Mouse (Mus musculus): ENCODE measurements around the gene Cpeb2. TPM values are rescaled to one million over a fixed set of nuclear protein-coding genes. Genes with fewer than 3 reads are reported as not detected.
A peak's percentile ranks its signal among the peaks of the same experiment; 100 is the strongest.

Cpeb2 gene
- total and polyA plus RNA-seq, 2 experiments from 2014 or later: 5.8 to 10.7 TPM

DNA sequence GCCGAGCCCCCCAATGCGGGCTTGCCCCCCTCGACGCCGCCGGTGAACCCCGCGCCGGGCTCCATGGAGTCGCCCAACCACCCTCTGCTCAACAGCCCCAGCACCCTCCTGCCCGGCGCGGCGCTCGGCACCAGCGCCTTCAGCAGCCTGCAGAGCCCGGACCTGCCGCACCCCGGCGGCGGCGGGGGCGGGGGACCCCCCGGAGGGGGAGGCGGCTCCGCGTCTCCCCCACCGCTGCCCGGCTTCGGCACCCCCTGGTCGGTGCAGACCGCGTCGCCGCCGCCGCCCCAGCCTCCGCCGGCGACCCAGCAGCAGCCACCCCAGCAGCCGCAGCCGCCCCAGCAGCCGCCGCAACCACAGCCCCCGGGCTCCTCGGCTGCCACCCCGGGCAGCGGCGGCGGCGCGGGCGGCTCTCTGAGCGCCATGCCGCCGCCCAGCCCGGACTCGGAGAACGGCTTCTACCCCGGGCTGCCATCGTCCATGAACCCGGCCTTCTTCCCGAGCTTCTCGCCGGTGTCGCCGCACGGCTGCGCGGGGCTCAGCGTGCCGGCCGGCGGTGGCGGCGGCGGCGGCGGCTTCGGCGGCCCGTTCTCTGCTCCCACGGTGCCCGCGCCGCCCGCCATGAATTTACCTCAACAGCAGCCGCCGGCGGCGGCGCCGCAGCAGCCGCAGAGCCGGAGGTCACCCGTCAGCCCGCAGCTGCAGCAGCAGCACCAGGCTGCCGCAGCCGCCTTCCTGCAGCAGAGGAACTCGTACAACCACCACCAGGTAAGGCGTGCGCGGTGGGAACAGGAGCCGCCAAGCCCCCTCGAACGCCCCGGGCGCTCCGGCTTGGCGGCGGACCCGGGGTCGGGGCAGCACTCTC is 1.6 kb downstream of the Cpeb2 start:
- TF ChIP-seq CTCF (IDR thresholded peaks at IDR 0.05; ENCODE audit: low read depth) (no peak), EP300 (IDR thresholded peaks at IDR 0.05; ENCODE audit: low read depth) (no peak)
- H3K27me3 ChIP-seq (ENCODE audit: control insufficient read depth, insufficient read depth, low read length): no peaks in the 10 kb centered on the region
- H3K9ac ChIP-seq (replicated peaks; ENCODE audit: low read depth, low read length): peak overlapping the region; percentile 94
- H3K27ac ChIP-seq (ENCODE audit: low read depth): peak overlapping the region; percentile 99
- peak; percentile 6; the same call in 1 of the 2 replicates for ATAC-seq (ENCODE audit: insufficient read depth, low read depth)
- peak; percentile 42 for DNase-seq (ENCODE audit: low spot score)
- under 1% methylated on average over 74 of the region's 113 CpGs for WGBS
- H3K4me2 ChIP-seq (ENCODE audit: low read depth, low read length): peak overlapping the region; percentile 65
- no peaks in the 10 kb centered on the region for H3K36me3 ChIP-seq (replicated peaks; ENCODE audit: control insufficient read depth, insufficient read depth, low read length)
- peak overlapping the region; percentile 72 for H3K4me3 ChIP-seq (ENCODE audit: low read depth, low read length)
- H3K9me3 ChIP-seq (replicated peaks; ENCODE audit: control insufficient read depth, low read length): no peaks in the 10 kb centered on the region
- H3K4me1 ChIP-seq (ENCODE audit: control insufficient read depth, insufficient read depth): peaks cover 3% of the 10 kb centered on the region; the same call in 1 of the 2 replicates

DNA sequence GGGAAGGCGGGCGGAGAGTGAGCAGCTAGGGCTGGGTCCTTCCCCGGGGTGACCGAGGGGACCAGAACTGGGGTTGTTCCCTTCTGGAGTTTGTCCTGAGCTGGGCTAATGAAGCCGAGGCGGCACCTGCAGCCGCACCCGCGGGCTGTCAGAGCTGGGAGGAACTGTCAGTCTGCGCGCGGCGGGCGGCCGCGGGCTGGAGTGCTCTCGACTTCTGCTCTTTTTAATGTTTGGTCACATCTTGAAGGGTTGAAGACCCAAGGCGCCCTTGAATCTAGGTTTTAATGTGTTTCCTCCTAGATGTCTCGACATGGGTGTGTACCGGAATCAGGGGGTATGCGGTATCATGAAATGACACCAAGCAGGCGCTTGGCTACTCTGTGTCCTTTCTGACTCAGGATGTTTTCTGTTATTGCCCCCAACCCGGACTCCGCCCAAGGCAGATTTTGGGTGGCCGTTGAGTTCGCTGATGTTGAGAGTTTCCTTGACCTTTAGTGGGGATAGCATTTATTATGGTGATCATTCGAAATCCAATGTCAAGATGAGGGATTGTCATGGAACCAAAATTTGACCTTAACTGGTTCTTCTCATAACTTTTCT is 2.3 kb downstream of the Cpeb2 start:
- H3K9me3 ChIP-seq (replicated peaks; ENCODE audit: control insufficient read depth, low read length): no peaks in the 10 kb centered on the region
- no peak for ATAC-seq (ENCODE audit: insufficient read depth, low read depth)
- peak overlapping the region; percentile 65 for H3K4me2 ChIP-seq (ENCODE audit: low read depth, low read length)
- no peaks in the 10 kb centered on the region for H3K36me3 ChIP-seq (replicated peaks; ENCODE audit: control insufficient read depth, insufficient read depth, low read length)
- no peaks in the 10 kb centered on the region for H3K27me3 ChIP-seq (ENCODE audit: control insufficient read depth, insufficient read depth, low read length)
- no peak for DNase-seq (ENCODE audit: low spot score)
- H3K4me1 ChIP-seq (ENCODE audit: control insufficient read depth, insufficient read depth): peaks cover 3% of the 10 kb centered on the region; the same call in 1 of the 2 replicates
- 1% methylated on average over 27 of the region's 27 CpGs for WGBS
- H3K4me3 ChIP-seq (ENCODE audit: low read depth, low read length): peak overlapping the region; percentile 72
- peak overlapping the region; percentile 94 for H3K9ac ChIP-seq (replicated peaks; ENCODE audit: low read depth, low read length)
- H3K27ac ChIP-seq (ENCODE audit: low read depth): peak overlapping the region; percentile 99
- no peak for TF ChIP-seq EP300 (IDR thresholded peaks at IDR 0.05; ENCODE audit: low read depth)
- no peak for TF ChIP-seq CTCF (IDR thresholded peaks at IDR 0.05; ENCODE audit: low read depth)

DNA sequence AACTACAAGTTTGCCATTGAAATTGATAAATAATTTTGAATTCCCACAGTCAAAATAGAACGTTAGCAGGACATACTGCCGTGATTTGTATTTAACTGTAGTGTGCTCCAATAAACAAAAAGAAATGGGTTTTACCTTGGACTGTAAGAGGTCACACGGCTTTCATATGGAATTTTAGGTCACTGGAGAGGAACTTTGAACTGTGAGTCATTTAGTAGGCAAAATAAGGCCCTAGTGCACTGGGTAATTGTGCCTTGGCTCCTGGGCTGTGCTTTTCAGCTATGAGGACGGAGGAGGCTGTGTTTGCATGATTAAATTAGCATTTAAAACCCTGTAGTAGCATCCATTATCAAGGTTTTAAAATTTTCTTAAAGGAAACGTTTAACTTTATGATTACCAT is 3.0 kb downstream of the Cpeb2 start:
- Histone ChIP-seq H3K4me3 (ENCODE audit: low read depth, low read length) (peak overlapping the region; percentile 72), H3K9ac (replicated peaks; ENCODE audit: low read depth, low read length) (peak overlapping the region; percentile 94), H3K27me3 (ENCODE audit: control insufficient read depth, insufficient read depth, low read length) (no peaks in the 10 kb centered on the region), H3K36me3 (replicated peaks; ENCODE audit: control insufficient read depth, insufficient read depth, low read length) (no peaks in the 10 kb centered on the region), H3K4me2 (ENCODE audit: low read depth, low read length) (peak overlapping the region; percentile 65), H3K9me3 (replicated peaks; ENCODE audit: control insufficient read depth, low read length) (no peaks in the 10 kb centered on the region), H3K4me1 (ENCODE audit: control insufficient read depth, insufficient read depth) (peaks cover 3% of the 10 kb centered on the region; the same call in 1 of the 2 replicates), H3K27ac (ENCODE audit: low read depth) (peak overlapping the region; percentile 99)
- no peak for TF ChIP-seq CTCF (IDR thresholded peaks at IDR 0.05; ENCODE audit: low read depth)
- no peak for TF ChIP-seq EP300 (IDR thresholded peaks at IDR 0.05; ENCODE audit: low read depth)
- WGBS: 18% methylated on average over 5 of the region's 5 CpGs
- ATAC-seq (ENCODE audit: insufficient read depth, low read depth) (no peak), DNase-seq (ENCODE audit: low spot score) (no peak)

DNA sequence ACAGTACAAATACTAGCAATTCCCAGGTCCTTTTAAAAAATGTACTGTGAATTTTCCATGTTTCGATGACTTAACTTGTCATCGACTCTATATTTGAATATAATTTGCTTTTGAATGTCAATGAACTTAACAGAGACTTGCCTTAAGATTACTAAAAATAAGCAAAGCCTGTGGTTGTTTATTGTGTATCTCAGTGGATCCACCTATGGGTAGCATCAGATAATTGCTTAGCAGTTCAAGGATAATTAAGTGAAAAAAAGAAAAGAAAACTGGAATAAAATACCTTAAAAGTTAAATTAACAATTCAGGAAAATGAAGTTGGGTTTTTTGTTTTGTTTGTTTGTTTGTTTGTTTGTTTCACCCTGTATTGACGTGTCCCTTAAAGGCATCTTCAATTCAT is 3.5 kb downstream of the Cpeb2 start:
- Histone ChIP-seq H3K27me3 (ENCODE audit: control insufficient read depth, insufficient read depth, low read length) (no peaks in the 10 kb centered on the region), H3K36me3 (replicated peaks; ENCODE audit: control insufficient read depth, insufficient read depth, low read length) (0 out of 2 replicates have a peak, but pooled peaks cover 1% of the 10 kb centered on the region), H3K4me2 (ENCODE audit: low read depth, low read length) (peak overlapping the region; percentile 65), H3K4me1 (ENCODE audit: control insufficient read depth, insufficient read depth) (peaks cover 3% of the 10 kb centered on the region; the same call in 1 of the 2 replicates), H3K9me3 (replicated peaks; ENCODE audit: control insufficient read depth, low read length) (no peaks in the 10 kb centered on the region), H3K27ac (ENCODE audit: low read depth) (no peak overlapping the region), H3K9ac (replicated peaks; ENCODE audit: low read depth, low read length) (no peak overlapping the region), H3K4me3 (ENCODE audit: low read depth, low read length) (peak overlapping the region; percentile 72)
- TF ChIP-seq CTCF (IDR thresholded peaks at IDR 0.05; ENCODE audit: low read depth) (peak; percentile 38), EP300 (IDR thresholded peaks at IDR 0.05; ENCODE audit: low read depth) (no peak)
- DNase-seq (ENCODE audit: low spot score): no peak
- ATAC-seq (ENCODE audit: insufficient read depth, low read depth): no peak
- WGBS: 37% methylated on average over 3 of the region's 3 CpGs

DNA sequence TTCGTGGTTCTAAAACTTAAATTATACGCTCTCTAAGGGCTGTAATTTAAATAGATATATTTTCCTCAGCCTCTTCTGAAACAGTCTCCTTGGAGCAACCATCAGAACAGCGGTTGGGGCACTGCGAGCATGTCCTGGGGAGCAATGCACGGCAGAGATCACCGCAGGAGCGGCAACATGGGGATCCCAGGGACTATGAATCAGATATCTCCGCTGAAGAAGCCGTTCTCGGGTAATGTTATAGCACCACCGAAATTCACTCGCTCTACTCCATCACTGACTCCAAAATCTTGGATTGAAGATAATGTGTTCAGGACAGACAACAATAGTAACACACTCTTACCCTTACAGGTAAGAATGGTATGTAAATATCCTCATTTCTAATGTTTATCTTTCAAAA is 4.3 kb downstream of the Cpeb2 start:
- ATAC-seq (ENCODE audit: insufficient read depth, low read depth): no peak
- 0 out of 2 replicates have a peak, but pooled peaks cover 4% of the 10 kb centered on the region for H3K36me3 ChIP-seq (replicated peaks; ENCODE audit: control insufficient read depth, insufficient read depth, low read length)
- H3K4me3 ChIP-seq (ENCODE audit: low read depth, low read length): peak overlapping the region; percentile 72
- H3K9me3 ChIP-seq (replicated peaks; ENCODE audit: control insufficient read depth, low read length): no peaks in the 10 kb centered on the region
- TF ChIP-seq EP300 (IDR thresholded peaks at IDR 0.05; ENCODE audit: low read depth) (no peak), CTCF (IDR thresholded peaks at IDR 0.05; ENCODE audit: low read depth) (no peak)
- WGBS: 43% methylated on average over 12 of the region's 12 CpGs
- H3K4me2 ChIP-seq (ENCODE audit: low read depth, low read length): peak overlapping the region; percentile 65
- H3K27me3 ChIP-seq (ENCODE audit: control insufficient read depth, insufficient read depth, low read length): no peaks in the 10 kb centered on the region
- H3K4me1 ChIP-seq (ENCODE audit: control insufficient read depth, insufficient read depth): peaks cover 3% of the 10 kb centered on the region; the same call in 1 of the 2 replicates
- DNase-seq (ENCODE audit: low spot score): no peak
- H3K27ac ChIP-seq (ENCODE audit: low read depth): 0 out of 2 replicates have a peak overlapping the region, but pooled peaks have one; percentile 14
- peak overlapping the region; percentile 60 for H3K9ac ChIP-seq (replicated peaks; ENCODE audit: low read depth, low read length)

All from heart, postnatal 0 days (tissue).